Mouse (Mus musculus) forebrain, embryonic 12.5 days (tissue): ENCODE measurements around the gene Cilp2. TPM values are rescaled to one million over a fixed set of nuclear protein-coding genes. Genes with fewer than 3 reads are reported as not detected.

Experiments used
- ATAC-seq: fragments of 200-750 bp; cut with Nextera tagmentation; 2 replicates; pipeline ENCODE4 v1.8.0; 2017; ENCODE audit warnings: moderate TSS enrichment; ENCODE audit not compliant: low FRiP score
- H3K27ac ChIP-seq: fragments of 300-500 bp; sonication (generic); 2 replicates; pipeline ENCODE4 v1.5.1; 2016; ENCODE audit warnings: mild to moderate bottlenecking
- H3K27me3 ChIP-seq: fragments of 300-500 bp; sonication (generic); 2 replicates; pipeline ENCODE4 v1.6.1; 2016; ENCODE audit warnings: mild to moderate bottlenecking
- H3K36me3 ChIP-seq: fragments of 300-500 bp; sonication (generic); replicated peaks from 2 replicates; pipeline ENCODE4 v1.6.1; 2016; ENCODE audit warnings: mild to moderate bottlenecking
- H3K4me1 ChIP-seq: fragments of 300-500 bp; sonication (generic); 2 replicates; pipeline ENCODE4 v1.6.1; 2016
- H3K4me2 ChIP-seq: fragments of 300-500 bp; sonication (generic); 2 replicates; pipeline ENCODE4 v1.6.1; 2016; ENCODE audit warnings: mild to moderate bottlenecking, moderate library complexity
- H3K4me3 ChIP-seq: fragments of 300-500 bp; sonication (generic); replicated peaks from 2 replicates; pipeline ENCODE4 v1.5.1; 2016; ENCODE audit warnings: mild to moderate bottlenecking
- H3K9ac ChIP-seq: fragments of 300-500 bp; sonication (generic); 2 replicates; pipeline ENCODE4 v1.6.1; 2016; ENCODE audit warnings: mild to moderate bottlenecking
- H3K9me3 ChIP-seq: fragments of 300-500 bp; sonication (generic); 2 replicates; pipeline ENCODE4 v1.6.1; 2016
- WGBS: fragments of 180-500 bp; shearing (Covaris S2); methylation state at CpG from one replicate; pipeline ENCODE4 v1.1.7; 2016; 5-methylcytosine and 5-hydroxymethylcytosine counted together
- polyA plus RNA-seq: library from polyadenylated mRNA; unstranded; fragments of >200 nt; fragmentation: Nextera tagmentation; extraction: Ambion mirVana; gene quantifications from 2 replicates; pipeline ENCODE4 v1.2.1, GENCODE M21; 2016

Gene Cilp2
- polyA plus RNA-seq = 0.77 and 1.1 TPM in 2 replicates

- ATAC-seq = no peak
- under 1% methylated on average over 59 of the region's 60 CpGs for WGBS
- Histone ChIP-seq H3K27me3 (peaks cover 84% of the 10 kb centered on the region), H3K4me2 (peak within 1 kb of the TSS; percentile 42), H3K27ac (no peak within 1 kb of the TSS), H3K4me1 (peaks cover 46% of the 10 kb centered on the region), H3K36me3 (0 out of 2 replicates have a peak, but pooled peaks cover 5% of the 10 kb centered on the region), H3K9me3 (no peaks in the 10 kb centered on the region), H3K4me3 (peak within 1 kb of the TSS; percentile 29), H3K9ac (no peak within 1 kb of the TSS)
Observed at GRCm38 (mm10) chr8:69887289-69888243, at the start of gene Cilp2. TSS of gene Cilp2 (minus strand) at chr8:69887687.

- Histone ChIP-seq H3K9ac (no peak overlapping the region), H3K9me3 (no peaks in the 10 kb centered on the region), H3K4me2 (no peak overlapping the region), H3K4me1 (peaks cover 15% of the 10 kb centered on the region), H3K4me3 (no peak overlapping the region), H3K27ac (peak overlapping the region; percentile 71), H3K36me3 (peaks cover 24% of the 10 kb centered on the region), H3K27me3 (no peaks in the 10 kb centered on the region)
- 65% methylated on average over 7 of the region's 7 CpGs for WGBS
- ATAC-seq = peak; percentile 81
Observed at GRCm38 (mm10) chr8:69936050-69936794, 48.7 kb upstream of the Cilp2 start.

- no peak overlapping the region for H3K4me3 ChIP-seq
- H3K36me3 ChIP-seq = peaks cover 24% of the 10 kb centered on the region
- H3K27ac ChIP-seq = no peak overlapping the region
Observed at GRCm38 (mm10) chr8:69935431-69935830, 47.9 kb upstream of the Cilp2 start.

GRCm38 (mm10) chr8:69934582-69934981 lies 47.1 kb upstream of the Cilp2 start:
- no peaks in the 10 kb centered on the region for H3K27me3 ChIP-seq
- 92% methylated on average over 5 of the region's 5 CpGs for WGBS
- H3K4me3 ChIP-seq = no peak overlapping the region
- H3K4me1 ChIP-seq = peaks cover 15% of the 10 kb centered on the region
- H3K9ac ChIP-seq = no peak overlapping the region
- no peak overlapping the region for H3K4me2 ChIP-seq
- no peaks in the 10 kb centered on the region for H3K9me3 ChIP-seq
- ATAC-seq = no peak
- H3K27ac ChIP-seq = no peak overlapping the region
- peaks cover 24% of the 10 kb centered on the region for H3K36me3 ChIP-seq

More at GRCm38 (mm10) chr8:69935431-69935830, 47.9 kb upstream of the Cilp2 start:
- no peaks in the 10 kb centered on the region for H3K9me3 ChIP-seq
- H3K9ac ChIP-seq = no peak overlapping the region
- no peak for ATAC-seq
- 91% methylated on average over 3 of the region's 3 CpGs for WGBS
- H3K4me2 ChIP-seq = no peak overlapping the region
- H3K27me3 ChIP-seq = no peaks in the 10 kb centered on the region
- H3K4me1 ChIP-seq = peaks cover 15% of the 10 kb centered on the region

- peaks cover 24% of the 10 kb centered on the region for H3K36me3 ChIP-seq
Observed at GRCm38 (mm10) chr8:69933811-69934210, 46.3 kb upstream of the Cilp2 start.

GRCm38 (mm10) chr8:69926901-69927300 lies 39.4 kb upstream of the Cilp2 start:
- no peak overlapping the region for H3K4me2 ChIP-seq
- no peak overlapping the region for H3K4me3 ChIP-seq
- H3K27ac ChIP-seq = no peak overlapping the region
- H3K9me3 ChIP-seq = no peaks in the 10 kb centered on the region
- no peaks in the 10 kb centered on the region for H3K27me3 ChIP-seq
- H3K4me1 ChIP-seq = no peaks in the 10 kb centered on the region; the same call in 1 of the 2 replicates
- H3K9ac ChIP-seq = no peak overlapping the region
- no peak for ATAC-seq
- no peaks in the 10 kb centered on the region for H3K36me3 ChIP-seq

More at GRCm38 (mm10) chr8:69933811-69934210, 46.3 kb upstream of the Cilp2 start:
- ATAC-seq = no peak
- Histone ChIP-seq H3K9me3 (no peaks in the 10 kb centered on the region), H3K9ac (no peak overlapping the region), H3K27me3 (no peaks in the 10 kb centered on the region), H3K4me3 (no peak overlapping the region), H3K27ac (no peak overlapping the region), H3K4me2 (no peak overlapping the region), H3K4me1 (peaks cover 15% of the 10 kb centered on the region)
- 82% methylated on average over 2 of the region's 2 CpGs for WGBS

- H3K4me3 ChIP-seq = no peak overlapping the region
- H3K27ac ChIP-seq = no peak overlapping the region
- no peaks in the 10 kb centered on the region for H3K27me3 ChIP-seq
- no peaks in the 10 kb centered on the region for H3K36me3 ChIP-seq
- H3K4me1 ChIP-seq = peaks cover 18% of the 10 kb centered on the region
- H3K9ac ChIP-seq = no peak overlapping the region
- H3K4me2 ChIP-seq = no peak overlapping the region
- no peaks in the 10 kb centered on the region for H3K9me3 ChIP-seq
- 86% methylated on average over 1 of the region's 1 CpGs for WGBS
- ATAC-seq = no peak
Observed at GRCm38 (mm10) chr8:69923986-69924385, 36.5 kb upstream of the Cilp2 start.

- Histone ChIP-seq H3K4me3 (no peak overlapping the region), H3K9ac (peak overlapping the region; percentile 21; the same call in 1 of the 2 replicates), H3K36me3 (peaks cover 16% of the 10 kb centered on the region), H3K27ac (peak overlapping the region; percentile 76), H3K4me2 (no peak overlapping the region), H3K9me3 (no peaks in the 10 kb centered on the region), H3K27me3 (no peaks in the 10 kb centered on the region), H3K4me1 (peaks cover 18% of the 10 kb centered on the region)
- 94% methylated on average over 2 of the region's 2 CpGs for WGBS
- no peak for ATAC-seq
Observed at GRCm38 (mm10) chr8:69921141-69921540, 33.7 kb upstream of the Cilp2 start.

GRCm38 (mm10) chr8:69919876-69920662 lies 32.6 kb upstream of the Cilp2 start:
- H3K27ac ChIP-seq = peak overlapping the region; percentile 76
- H3K4me3 ChIP-seq = no peak overlapping the region
- peaks cover 26% of the 10 kb centered on the region for H3K36me3 ChIP-seq
- no peak overlapping the region for H3K4me2 ChIP-seq
- H3K27me3 ChIP-seq = no peaks in the 10 kb centered on the region
- 49% methylated on average over 11 of the region's 11 CpGs for WGBS
- peak overlapping the region; percentile 21; the same call in 1 of the 2 replicates for H3K9ac ChIP-seq
- peaks cover 18% of the 10 kb centered on the region for H3K4me1 ChIP-seq
- no peaks in the 10 kb centered on the region for H3K9me3 ChIP-seq
- peak; percentile 78 for ATAC-seq

- Histone ChIP-seq H3K9me3 (no peaks in the 10 kb centered on the region), H3K4me3 (no peak overlapping the region), H3K27me3 (no peaks in the 10 kb centered on the region), H3K9ac (no peak overlapping the region), H3K27ac (peak overlapping the region; percentile 25; the same call in 1 of the 2 replicates), H3K4me2 (no peak overlapping the region), H3K36me3 (peaks cover 37% of the 10 kb centered on the region), H3K4me1 (peaks cover 18% of the 10 kb centered on the region)
- peak; percentile 65 for ATAC-seq
- 58% methylated on average over 1 of the region's 1 CpGs for WGBS
Observed at GRCm38 (mm10) chr8:69919010-69919409, 31.5 kb upstream of the Cilp2 start.

- Histone ChIP-seq H3K4me1 (peaks cover 18% of the 10 kb centered on the region), H3K9me3 (no peaks in the 10 kb centered on the region), H3K36me3 (peaks cover 42% of the 10 kb centered on the region), H3K4me3 (no peak overlapping the region), H3K27ac (no peak overlapping the region), H3K27me3 (no peaks in the 10 kb centered on the region), H3K9ac (no peak overlapping the region), H3K4me2 (no peak overlapping the region)
- ATAC-seq = 0 out of 2 replicates have a peak, but pooled peaks have one; percentile 2
Observed at GRCm38 (mm10) chr8:69918506-69918905, 31.0 kb upstream of the Cilp2 start.
